Mouse (Mus musculus) intestine, postnatal 0 days (tissue): ENCODE measurements around the gene Hnrnpdl. TPM values are rescaled to one million over a fixed set of nuclear protein-coding genes. Genes with fewer than 3 reads are reported as not detected.
A peak's percentile ranks its signal among the peaks of the same experiment; 100 is the strongest.

Source experiments
- ATAC-seq: fragments of 200-750 bp; cut with Nextera tagmentation; 2 replicates; pipeline ENCODE4 v1.8.0; 2017; ENCODE audit warnings: mild to moderate bottlenecking, moderate TSS enrichment, moderate library complexity
- H3K27ac ChIP-seq: fragments of 300-500 bp; sonication (generic); 2 replicates; pipeline ENCODE4 v1.5.1; 2014; ENCODE audit warnings: mild to moderate bottlenecking, low read depth, low read length, moderate library complexity
- H3K27me3 ChIP-seq: fragments of 300-500 bp; sonication (generic); replicated peaks from 2 replicates; pipeline ENCODE4 v1.6.1; 2014; ENCODE audit warnings: low read length, mixed read lengths; ENCODE audit not compliant: control insufficient read depth, insufficient read depth
- H3K36me3 ChIP-seq: fragments of 300-500 bp; sonication (generic); 2 replicates; pipeline ENCODE4 v1.6.1; 2014; ENCODE audit warnings: mild to moderate bottlenecking, moderate library complexity; ENCODE audit not compliant: control insufficient read depth, insufficient read depth
- H3K4me1 ChIP-seq: fragments of 300-500 bp; sonication (generic); replicated peaks from 2 replicates; pipeline ENCODE4 v1.6.1; 2014; ENCODE audit warnings: antibody characterized with exemption, low read length, mixed read lengths; ENCODE audit not compliant: control insufficient read depth, insufficient read depth
- H3K4me2 ChIP-seq: fragments of 300-500 bp; sonication (generic); replicated peaks from 2 replicates; pipeline ENCODE4 v1.6.1; 2014; ENCODE audit warnings: low read depth, mild to moderate bottlenecking, moderate library complexity
- H3K4me3 ChIP-seq: fragments of 300-500 bp; sonication (generic); 2 replicates; pipeline ENCODE4 v1.5.1; 2014; ENCODE audit warnings: low read depth, low read length
- H3K9ac ChIP-seq: fragments of 300-500 bp; sonication (generic); 2 replicates; pipeline ENCODE4 v1.6.1; 2014; ENCODE audit warnings: mild to moderate bottlenecking, low read depth, low read length
- H3K9me3 ChIP-seq: fragments of 300-500 bp; sonication (generic); 2 replicates; pipeline ENCODE4 v1.6.1; 2016; ENCODE audit warnings: mixed run types; ENCODE audit not compliant: control insufficient read depth
- CTCF ChIP-seq: sonication (generic); IDR thresholded peaks from 2 replicates; pipeline ENCODE4 v1.5.1; 2016; ENCODE audit warnings: low read depth, mild to moderate bottlenecking, control low read depth, antibody characterized with exemption, moderate library complexity
- WGBS: fragments of 180-500 bp; shearing (Covaris S2); extraction: QIAGEN DNeasy Blood & Tissue Kit; methylation state at CpG from one replicate; pipeline ENCODE4 v1.1.7; 2014; 5-methylcytosine and 5-hydroxymethylcytosine counted together
- polyA plus RNA-seq: library from polyadenylated mRNA; unstranded; fragments of >200 nt; fragmentation: Nextera tagmentation; extraction: Ambion mirVana; gene quantifications from 2 replicates; pipeline ENCODE4 v1.2.1, GENCODE M21; 2015

The Hnrnpdl gene
- polyA plus RNA-seq, 1 experiment from 2014 or later = 61.6 TPM

- Histone ChIP-seq H3K27ac (peak overlapping the region; percentile 36; the same call in 1 of the 2 replicates), H3K9ac (no peak overlapping the region)
- 62% methylated on average over 8 of the region's 8 CpGs for WGBS
Measured at GRCm38 (mm10) chr5:100042467-100042866, 3.0 kb upstream of the Hnrnpdl start.

GRCm38 (mm10) chr5:100041272-100041671, 1.8 kb upstream of the Hnrnpdl start:
- Histone ChIP-seq H3K27ac (no peak overlapping the region), H3K27me3 (no peaks in the 10 kb centered on the region), H3K4me2 (peak overlapping the region; percentile 99), H3K9me3 (no peaks in the 10 kb centered on the region), H3K4me1 (peaks cover 2% of the 10 kb centered on the region; the same call in 1 of the 2 replicates), H3K36me3 (peaks cover 4% of the 10 kb centered on the region; the same call in 1 of the 2 replicates), H3K4me3 (no peak overlapping the region), H3K9ac (0 out of 2 replicates have a peak overlapping the region, but pooled peaks have one; percentile 17)
- ATAC-seq = no peak
- no peak for TF ChIP-seq CTCF
- 69% methylated on average over 4 of the region's 4 CpGs for WGBS

More at GRCm38 (mm10) chr5:100042467-100042866, 3.0 kb upstream of the Hnrnpdl start:
- peaks cover 5% of the 10 kb centered on the region; the same call in 1 of the 2 replicates for H3K4me1 ChIP-seq
- H3K27me3 ChIP-seq = no peaks in the 10 kb centered on the region
- H3K4me3 ChIP-seq = no peak overlapping the region
- H3K4me2 ChIP-seq = peak overlapping the region; percentile 13
- no peak for ATAC-seq
- no peaks in the 10 kb centered on the region for H3K9me3 ChIP-seq
- TF ChIP-seq CTCF = no peak
- peaks cover 1% of the 10 kb centered on the region; the same call in 1 of the 2 replicates for H3K36me3 ChIP-seq

DNA sequence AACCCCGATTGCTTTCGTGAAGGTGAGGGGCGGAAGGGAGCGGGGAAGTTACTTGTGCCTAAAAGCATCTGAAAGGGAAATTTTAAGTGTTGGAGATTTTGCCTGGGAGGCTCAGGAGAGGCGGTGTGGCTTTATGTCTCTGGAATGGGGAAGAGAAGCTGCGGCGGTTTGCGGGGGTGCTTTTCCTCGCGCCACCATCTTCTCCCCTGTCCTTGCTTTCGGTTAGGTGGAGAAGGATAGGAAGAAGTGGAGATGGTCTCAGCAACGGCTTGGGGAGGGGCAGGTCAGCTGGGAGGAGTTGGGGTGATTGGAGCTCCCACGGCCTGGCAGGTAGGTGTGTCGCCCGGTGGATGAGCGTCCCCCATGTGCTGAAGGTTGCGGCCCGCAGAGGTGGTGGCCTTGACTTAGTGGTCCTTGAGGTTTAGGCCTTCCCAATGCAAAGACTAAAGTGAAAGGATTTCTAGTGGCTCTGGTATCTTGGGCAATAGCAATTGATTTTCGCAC, 869 bp upstream of the Hnrnpdl start:
- H3K36me3 ChIP-seq = peaks cover 4% of the 10 kb centered on the region; the same call in 1 of the 2 replicates
- H3K27me3 ChIP-seq = no peaks in the 10 kb centered on the region
- TF ChIP-seq CTCF = no peak; the same call in 1 of the 2 replicates
- no peak for ATAC-seq
- no peaks in the 10 kb centered on the region for H3K9me3 ChIP-seq
- H3K27ac ChIP-seq = peak overlapping the region; percentile 95
- H3K4me2 ChIP-seq = peak overlapping the region; percentile 99
- peaks cover 2% of the 10 kb centered on the region; the same call in 1 of the 2 replicates for H3K4me1 ChIP-seq
- peak overlapping the region; percentile 99 for H3K4me3 ChIP-seq
- H3K9ac ChIP-seq = peak overlapping the region; percentile 95
- 2% methylated on average over 19 of the region's 19 CpGs for WGBS

GRCm38 (mm10) chr5:100038714-100039601, 506 bp downstream of the Hnrnpdl start:
- H3K27me3 ChIP-seq = no peaks in the 10 kb centered on the region
- peak; percentile 99 for TF ChIP-seq CTCF
- H3K27ac ChIP-seq = peak overlapping the region; percentile 95
- peak overlapping the region; percentile 99 for H3K4me3 ChIP-seq
- H3K36me3 ChIP-seq = peaks cover 11% of the 10 kb centered on the region; the same call in 1 of the 2 replicates
- H3K4me1 ChIP-seq = peaks cover 2% of the 10 kb centered on the region; the same call in 1 of the 2 replicates
- under 1% methylated on average over 88 of the region's 113 CpGs for WGBS
- ATAC-seq = peak; percentile 69
- H3K9ac ChIP-seq = peak overlapping the region; percentile 95
- peak overlapping the region; percentile 99 for H3K4me2 ChIP-seq
- H3K9me3 ChIP-seq = no peaks in the 10 kb centered on the region

- under 1% methylated on average over 45 of the region's 45 CpGs for WGBS
- peak; percentile 41 for ATAC-seq
- Histone ChIP-seq H3K9ac (peak overlapping the region; percentile 95), H3K27me3 (no peaks in the 10 kb centered on the region), H3K4me1 (peaks cover 2% of the 10 kb centered on the region; the same call in 1 of the 2 replicates), H3K9me3 (no peaks in the 10 kb centered on the region), H3K27ac (peak overlapping the region; percentile 95), H3K36me3 (peaks cover 15% of the 10 kb centered on the region), H3K4me3 (peak overlapping the region; percentile 99), H3K4me2 (peak overlapping the region; percentile 99)
- TF ChIP-seq CTCF = no peak
Measured at GRCm38 (mm10) chr5:100037965-100038713, 1.3 kb downstream of the Hnrnpdl start.

DNA sequence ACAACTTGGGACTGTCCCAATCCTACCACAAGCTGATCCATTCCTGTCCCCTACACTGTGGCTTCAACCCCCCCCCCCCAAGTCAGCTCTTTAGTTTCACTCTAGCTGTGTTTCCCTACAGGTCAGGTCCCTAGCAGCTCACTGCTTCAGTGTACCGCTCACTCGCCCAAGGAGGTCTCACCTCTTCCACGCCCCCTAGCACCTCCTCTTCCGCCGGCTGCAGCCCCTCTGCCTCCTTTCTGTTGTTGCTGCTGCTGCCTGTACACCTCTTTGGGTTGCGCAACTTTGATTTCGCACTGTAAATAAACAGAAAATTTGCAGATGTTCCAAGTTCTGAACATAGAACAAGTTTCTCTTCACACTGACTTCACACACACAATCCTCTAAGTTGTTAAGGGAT, 2.8 kb downstream of the Hnrnpdl start:
- Histone ChIP-seq H3K9ac (no peak overlapping the region), H3K27me3 (no peaks in the 10 kb centered on the region), H3K4me3 (peak overlapping the region; percentile 99), H3K4me2 (peak overlapping the region; percentile 99), H3K27ac (no peak overlapping the region; the same call in 1 of the 2 replicates), H3K4me1 (no peaks in the 10 kb centered on the region), H3K36me3 (peaks cover 28% of the 10 kb centered on the region), H3K9me3 (no peaks in the 10 kb centered on the region)
- TF ChIP-seq CTCF = no peak
- 9% methylated on average over 7 of the region's 7 CpGs for WGBS
- ATAC-seq = no peak
